Mouse (Mus musculus) bone marrow macrophage, adult 2 months (primary cell): ENCODE results near the gene Med29.

ENCODE experiments used
- CTCF ChIP-seq: IDR thresholded peaks from 2 replicates; pipeline ENCODE4 v1.5.1; 2012; ENCODE audit warnings: low read depth, mild to moderate bottlenecking, low read length, moderate library complexity
- POLR2A ChIP-seq: IDR thresholded peaks from 2 replicates; pipeline ENCODE4 v1.6.1; 2012; ENCODE audit warnings: mild to moderate bottlenecking, low read depth, low read length, borderline replicate concordance

DNA sequence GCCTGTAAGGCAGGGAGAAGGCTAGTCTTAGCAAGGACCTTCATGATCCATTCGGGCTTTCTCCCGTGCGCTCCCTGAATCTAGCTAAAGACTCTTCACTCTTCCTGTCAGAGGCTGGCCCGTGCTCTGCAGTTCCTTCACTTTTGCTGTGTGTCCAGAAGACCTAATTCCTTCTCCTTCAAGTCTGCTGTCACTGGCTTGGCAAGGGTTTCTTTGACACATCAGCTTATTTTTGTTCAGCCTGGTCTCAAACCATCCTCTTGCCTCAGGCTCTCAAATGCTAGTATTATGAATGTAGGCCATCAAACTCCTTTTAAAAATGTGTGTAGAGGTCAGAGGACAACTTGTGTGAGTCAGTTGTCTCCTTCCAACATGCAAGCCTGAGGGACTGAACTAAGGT is 8.9 kb downstream of the Med29 start:
- TF ChIP-seq CTCF (no peak), POLR2A (no peak)
